Mouse (Mus musculus) bone marrow, adult 2 months (tissue): Measurements from ENCODE around the gene Timp4. TPM values are rescaled to one million over a fixed set of nuclear protein-coding genes. Genes with fewer than 3 reads are reported as not detected.

ENCODE experiments used
- H3K27ac ChIP-seq: fragments of 200-500 bp; 2 replicates; pipeline ENCODE4 v1.5.1; 2012; ENCODE audit warnings: low read depth, mild to moderate bottlenecking, control low read depth, inconsistent platforms, low read length; ENCODE audit not compliant: control insufficient read depth, poor library complexity, insufficient read depth
- H3K4me1 ChIP-seq: fragments of 200-500 bp; 2 replicates; pipeline ENCODE4 v1.6.1; 2011; ENCODE audit warnings: low read length; ENCODE audit not compliant: control insufficient read depth, insufficient read depth
- H3K4me3 ChIP-seq: fragments of 200-500 bp; replicated peaks from 2 replicates; pipeline ENCODE3; 2011; ENCODE audit warnings: mild to moderate bottlenecking, low read depth, low read length, control low read depth; ENCODE audit not compliant: control insufficient read depth
- CTCF ChIP-seq: fragments of 200-500 bp; IDR thresholded peaks from 2 replicates; pipeline ENCODE4 v1.5.1; 2011; ENCODE audit warnings: low read length, control low read depth; ENCODE audit not compliant: control insufficient read depth, insufficient read depth
- POLR2A ChIP-seq: fragments of 200-500 bp; IDR thresholded peaks from 2 replicates; pipeline ENCODE4 v1.6.1; 2011; ENCODE audit warnings: low read depth, mild to moderate bottlenecking, control low read depth, low read length, borderline replicate concordance; ENCODE audit not compliant: control insufficient read depth
- WGBS: fragments of 180-500 bp; shearing (Covaris S2); methylation state at CpG from one replicate; pipeline ENCODE4 v1.1.7; 2018; 5-methylcytosine and 5-hydroxymethylcytosine counted together
- polyA plus RNA-seq: library from polyadenylated mRNA; stranded (reverse); fragments of >200 nt; gene quantifications from 2 replicates; pipeline ENCODE4 v1.2.4, GENCODE M21; 2011; ENCODE audit warnings: low replicate concordance; ENCODE audit not compliant: missing spikeins, insufficient read depth, insufficient read length

The Timp4 gene
- polyA plus RNA-seq, result 0.62 and 1.9 TPM in 2 replicates

DNA sequence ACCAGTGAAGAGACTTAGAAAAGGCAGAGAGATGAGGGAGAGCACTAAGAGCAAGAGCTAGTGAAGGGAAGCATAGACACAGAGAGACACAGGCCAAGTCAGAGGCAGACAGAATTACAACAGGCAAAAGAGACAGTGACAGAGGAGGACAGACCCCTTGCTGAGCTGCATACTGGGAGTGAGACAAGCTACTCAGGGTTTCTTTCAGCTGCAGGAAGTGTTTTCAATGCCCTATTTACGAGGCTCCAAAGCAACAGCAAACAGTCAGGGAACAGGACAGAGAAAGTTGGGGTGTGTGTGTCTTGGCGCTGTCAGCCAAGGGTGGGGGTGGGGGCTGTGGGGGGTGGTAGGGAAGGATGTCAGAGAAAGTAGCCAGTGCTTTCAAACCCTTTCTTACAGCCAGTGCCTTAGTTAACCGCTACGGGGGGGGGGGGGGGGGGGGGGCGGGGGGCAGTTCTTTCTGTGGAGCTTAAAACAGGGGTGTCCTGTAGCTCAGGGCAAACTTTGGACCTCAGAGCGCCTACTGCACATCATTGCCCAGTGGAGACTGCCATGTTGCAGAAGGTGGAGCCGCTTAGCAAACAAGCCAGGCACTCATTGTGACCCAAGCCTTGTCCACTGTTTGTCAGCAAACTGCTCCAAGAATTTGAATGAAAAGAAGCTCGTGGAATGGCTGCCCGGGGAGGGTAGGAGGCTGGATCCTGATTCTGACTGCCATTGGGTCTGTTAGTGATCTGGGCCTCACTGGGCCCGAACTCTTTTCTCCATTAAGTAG is at the start of gene Timp4:
Gene Timp4 (minus strand): TSS at position 107 of the 775 bp plus-strand sequence.
- no peaks in the 10 kb centered on the region for H3K4me1 ChIP-seq
- no peak within 1 kb of the TSS for H3K4me3 ChIP-seq
- 47% methylated on average over 10 of the region's 10 CpGs for WGBS
- no peak for TF ChIP-seq POLR2A
- H3K27ac ChIP-seq, result no peak within 1 kb of the TSS

DNA sequence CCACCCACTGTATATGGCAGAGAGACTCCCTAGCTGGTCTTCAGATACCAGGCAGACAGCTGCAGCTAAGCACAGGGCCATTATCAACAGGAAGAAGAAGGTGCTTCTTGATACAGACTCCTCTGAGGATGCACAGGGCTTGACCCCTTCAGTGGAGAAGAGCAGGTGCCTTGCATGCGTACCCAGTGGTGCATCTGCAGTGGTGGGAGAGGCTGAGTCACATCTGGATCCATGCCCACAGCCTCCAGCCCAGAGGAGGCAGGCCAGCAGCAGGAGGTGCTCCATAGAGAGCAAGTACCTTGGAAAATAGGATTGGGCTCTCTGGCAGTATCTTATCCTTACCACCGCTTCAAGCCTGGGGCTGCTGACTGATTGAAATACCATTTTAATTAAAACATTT is 41.9 kb upstream of the Timp4 start:
- Histone ChIP-seq H3K27ac (no peak overlapping the region), H3K4me3 (no peak overlapping the region), H3K4me1 (no peaks in the 10 kb centered on the region)
- WGBS, result 81% methylated on average over 2 of the region's 2 CpGs
- TF ChIP-seq CTCF, result no peak
- TF ChIP-seq POLR2A, result no peak

DNA sequence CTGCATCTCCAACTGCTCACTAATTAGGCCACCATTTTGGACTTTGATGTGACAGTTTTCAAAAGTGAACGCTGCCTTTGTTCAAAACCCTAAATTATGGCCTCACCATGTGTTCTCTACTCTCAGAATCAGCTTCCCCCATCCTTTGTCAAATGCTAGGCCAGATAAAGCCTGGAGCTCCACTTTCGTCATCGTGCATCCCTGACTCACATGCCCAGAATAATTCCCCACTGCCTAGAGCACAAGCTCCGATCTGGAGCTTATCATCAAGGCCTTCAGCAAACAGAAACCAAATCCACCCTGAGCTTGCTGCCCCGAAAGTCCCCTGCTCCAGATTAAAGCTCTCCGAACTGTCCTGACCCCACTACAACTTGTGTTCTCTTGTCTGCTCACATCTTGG is 40.6 kb upstream of the Timp4 start:
- Histone ChIP-seq H3K4me1 (no peaks in the 10 kb centered on the region), H3K27ac (no peak overlapping the region), H3K4me3 (no peak overlapping the region)
- WGBS, result 79% methylated on average over 6 of the region's 6 CpGs
- TF ChIP-seq POLR2A, result no peak
- TF ChIP-seq CTCF, result no peak

DNA sequence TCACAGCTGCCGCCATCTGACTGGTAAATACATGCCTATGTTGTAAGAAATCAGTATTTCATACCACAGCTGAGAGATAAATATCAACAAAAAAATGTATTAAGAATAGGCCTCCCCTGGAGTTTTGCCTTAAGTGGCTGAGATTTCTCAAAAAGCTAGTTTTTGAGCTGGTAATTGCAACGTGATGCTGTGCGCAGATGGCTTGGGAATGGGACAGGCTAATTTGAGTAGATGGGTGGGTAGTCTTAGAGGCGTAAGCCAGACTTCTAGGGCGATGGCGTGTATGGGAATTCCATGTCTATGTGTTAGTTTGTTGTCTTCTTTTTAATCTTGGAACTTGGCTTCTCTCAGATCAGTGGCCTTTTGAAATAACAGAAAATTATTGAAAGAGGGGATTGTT is 39.8 kb upstream of the Timp4 start:
- TF ChIP-seq CTCF, result no peak
- TF ChIP-seq POLR2A, result no peak
- 81% methylated on average over 6 of the region's 6 CpGs for WGBS
- Histone ChIP-seq H3K4me1 (no peaks in the 10 kb centered on the region), H3K4me3 (no peak overlapping the region), H3K27ac (no peak overlapping the region)

DNA sequence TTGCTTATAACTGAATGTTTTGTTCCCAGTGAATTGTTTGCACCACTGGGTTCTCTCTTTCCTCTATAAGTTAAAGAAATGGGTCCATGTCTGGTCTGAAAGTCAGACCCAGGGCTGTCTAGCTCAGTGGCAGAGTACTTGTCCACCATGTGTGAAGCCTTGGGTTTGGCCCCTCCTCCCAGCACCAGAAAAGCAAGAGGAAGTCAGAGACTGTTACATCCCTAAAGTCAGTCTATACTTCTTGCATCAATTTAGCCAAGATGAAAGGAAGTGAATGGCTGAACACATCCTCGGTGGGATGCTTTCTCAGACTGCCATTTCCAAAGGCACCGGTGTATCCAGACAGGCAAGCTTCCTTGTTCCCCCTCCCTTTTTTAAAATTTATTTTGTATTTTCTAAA is 39.1 kb upstream of the Timp4 start:
- Histone ChIP-seq H3K4me1 (no peaks in the 10 kb centered on the region), H3K27ac (no peak overlapping the region), H3K4me3 (no peak overlapping the region)
- WGBS, result 37% methylated on average over 2 of the region's 2 CpGs
- TF ChIP-seq CTCF (no peak), POLR2A (no peak)

DNA sequence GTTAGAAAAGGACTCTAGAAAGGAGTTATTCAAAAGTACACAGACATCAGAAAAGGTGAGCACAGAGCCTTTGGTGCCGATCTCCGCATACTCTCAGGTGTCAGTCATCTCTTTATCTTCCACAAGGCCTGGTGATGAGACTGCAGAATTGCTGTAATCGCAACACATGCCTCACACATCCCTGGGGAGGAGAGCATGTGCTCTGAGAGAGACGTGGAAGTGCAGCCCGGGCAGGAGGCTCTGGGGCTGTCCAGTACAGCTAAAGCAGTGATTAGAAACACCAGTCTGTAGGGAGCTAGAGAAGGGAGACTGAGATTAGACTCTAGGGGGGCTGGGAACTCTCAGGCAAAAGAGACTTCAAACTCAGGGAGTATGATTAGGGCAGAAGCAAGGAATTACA is 38.6 kb upstream of the Timp4 start:
- Histone ChIP-seq H3K4me1 (no peaks in the 10 kb centered on the region), H3K4me3 (no peak overlapping the region), H3K27ac (no peak overlapping the region)
- 60% methylated on average over 5 of the region's 5 CpGs for WGBS
- TF ChIP-seq POLR2A (no peak), CTCF (no peak)

DNA sequence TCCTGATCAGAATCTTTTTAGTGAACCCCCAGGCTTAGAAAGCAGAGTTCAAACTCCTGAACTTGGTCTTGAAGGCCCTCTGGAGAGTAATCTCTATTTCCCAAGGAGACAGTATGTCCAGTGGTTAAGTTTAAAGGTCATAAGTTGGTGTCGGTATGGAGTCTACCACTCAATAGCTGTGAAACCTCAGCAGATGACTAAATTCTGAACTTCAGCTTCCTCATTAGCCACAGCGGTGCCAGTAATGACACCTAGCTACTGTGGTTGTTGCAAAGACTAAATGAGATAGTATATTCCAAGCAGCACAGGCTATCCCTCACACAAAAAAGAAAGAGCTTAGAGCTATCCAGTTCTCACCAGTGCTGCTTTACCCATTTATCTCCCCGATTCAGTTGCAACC is 36.2 kb upstream of the Timp4 start:
- no peak overlapping the region for H3K4me3 ChIP-seq
- 70% methylated on average over 3 of the region's 3 CpGs for WGBS
- H3K27ac ChIP-seq, result no peak overlapping the region
- no peak for TF ChIP-seq POLR2A
- H3K4me1 ChIP-seq, result no peaks in the 10 kb centered on the region

DNA sequence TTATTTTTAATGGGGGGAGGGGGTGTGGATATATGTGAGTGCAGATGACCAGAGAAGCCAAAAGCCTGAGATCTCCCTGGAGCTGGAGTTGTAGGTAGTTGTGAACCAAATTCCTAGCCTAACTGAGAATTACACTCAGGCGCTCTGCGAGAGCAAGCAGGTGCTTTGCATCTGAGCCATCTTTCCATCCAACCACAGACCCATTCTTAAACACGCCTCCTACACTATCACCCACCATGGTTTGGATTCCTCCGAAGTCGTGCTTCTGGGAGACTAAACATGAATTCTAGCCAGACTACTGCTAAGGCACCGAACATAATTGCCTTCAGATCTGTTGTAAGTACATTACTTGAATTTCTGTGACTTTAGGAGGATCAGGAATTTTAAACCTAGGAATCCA is 34.4 kb upstream of the Timp4 start:
- WGBS, result 83% methylated on average over 6 of the region's 6 CpGs
- H3K4me1 ChIP-seq, result no peaks in the 10 kb centered on the region
- H3K4me3 ChIP-seq, result no peak overlapping the region
- TF ChIP-seq CTCF, result no peak
- H3K27ac ChIP-seq, result no peak overlapping the region

DNA sequence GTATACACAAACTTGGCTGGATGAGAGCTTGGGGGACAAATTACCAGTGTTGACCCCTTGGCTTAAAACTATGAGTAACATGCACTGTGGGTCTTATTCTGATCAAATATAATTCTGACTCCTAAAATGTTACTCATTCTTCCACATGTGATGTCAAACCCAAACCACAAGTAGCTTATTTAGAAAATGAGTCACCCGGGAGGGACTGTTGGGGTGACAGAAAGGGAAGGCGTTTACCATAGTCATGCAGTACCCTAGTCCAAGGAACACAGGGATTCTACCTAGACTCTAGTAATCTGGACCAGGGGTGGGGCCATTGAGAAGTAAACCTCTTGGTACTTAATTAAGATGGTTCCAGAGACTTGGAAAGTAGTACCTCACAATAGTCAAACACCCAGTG is 32.1 kb upstream of the Timp4 start:
- Histone ChIP-seq H3K27ac (no peak overlapping the region), H3K4me1 (no peaks in the 10 kb centered on the region), H3K4me3 (no peak overlapping the region)
- TF ChIP-seq CTCF (no peak), POLR2A (no peak)
- 38% methylated on average over 2 of the region's 2 CpGs for WGBS
